Mouse (Mus musculus): ENCODE data around the gene Arfgap3. TPM values are rescaled to one million over a fixed set of nuclear protein-coding genes. Genes with fewer than 3 reads are reported as not detected.
"Not testable (repeated sequence)": the region's sequence is repeated elsewhere in the genome, so short reads cannot be mapped to it uniquely, and the experiment has no call there.

Arfgap3 gene
- polyA plus RNA-seq, 2 experiments from 2014 or later = 11.3 to 13.7 TPM

DNA sequence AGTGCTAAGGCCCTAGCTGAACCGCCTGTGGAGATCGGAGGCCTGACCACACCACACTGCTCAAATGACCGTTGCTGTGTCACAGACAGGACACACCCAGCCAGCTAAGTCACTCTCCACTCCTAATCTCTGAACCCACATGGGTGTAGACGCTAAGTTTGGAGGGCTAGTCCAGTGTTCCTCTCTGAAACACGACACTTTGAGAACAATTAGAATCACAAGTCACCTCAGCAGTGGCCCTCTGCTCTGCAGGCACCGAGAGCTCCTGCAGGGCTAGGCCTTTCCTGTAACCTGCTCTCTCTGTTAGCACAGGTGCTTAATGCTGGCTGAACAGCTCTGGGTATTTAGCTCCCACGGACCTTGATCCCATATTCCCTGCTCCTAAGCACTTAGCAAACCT is 5.9 kb downstream of the Arfgap3 start:
- no peak for ATAC-seq

DNA sequence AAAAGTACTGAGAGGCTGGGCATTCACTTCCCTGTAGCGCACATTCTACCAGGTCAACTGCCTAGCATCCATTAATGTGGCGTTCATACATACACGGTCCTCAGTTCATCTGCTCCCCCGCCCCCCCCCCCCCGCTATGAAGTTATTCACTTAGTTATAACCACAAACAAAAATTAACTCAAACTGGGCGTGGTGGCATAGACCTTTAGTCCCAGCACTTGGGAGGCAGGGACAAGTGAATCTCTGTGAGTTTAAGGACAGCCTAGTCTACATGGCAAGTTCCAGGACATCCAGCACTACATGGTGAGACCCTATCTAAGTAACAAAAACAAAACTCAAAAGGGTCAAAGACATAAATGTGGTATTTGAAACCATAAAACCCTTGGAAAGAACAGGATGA is 11.1 kb downstream of the Arfgap3 start:
- no peak for ATAC-seq

DNA sequence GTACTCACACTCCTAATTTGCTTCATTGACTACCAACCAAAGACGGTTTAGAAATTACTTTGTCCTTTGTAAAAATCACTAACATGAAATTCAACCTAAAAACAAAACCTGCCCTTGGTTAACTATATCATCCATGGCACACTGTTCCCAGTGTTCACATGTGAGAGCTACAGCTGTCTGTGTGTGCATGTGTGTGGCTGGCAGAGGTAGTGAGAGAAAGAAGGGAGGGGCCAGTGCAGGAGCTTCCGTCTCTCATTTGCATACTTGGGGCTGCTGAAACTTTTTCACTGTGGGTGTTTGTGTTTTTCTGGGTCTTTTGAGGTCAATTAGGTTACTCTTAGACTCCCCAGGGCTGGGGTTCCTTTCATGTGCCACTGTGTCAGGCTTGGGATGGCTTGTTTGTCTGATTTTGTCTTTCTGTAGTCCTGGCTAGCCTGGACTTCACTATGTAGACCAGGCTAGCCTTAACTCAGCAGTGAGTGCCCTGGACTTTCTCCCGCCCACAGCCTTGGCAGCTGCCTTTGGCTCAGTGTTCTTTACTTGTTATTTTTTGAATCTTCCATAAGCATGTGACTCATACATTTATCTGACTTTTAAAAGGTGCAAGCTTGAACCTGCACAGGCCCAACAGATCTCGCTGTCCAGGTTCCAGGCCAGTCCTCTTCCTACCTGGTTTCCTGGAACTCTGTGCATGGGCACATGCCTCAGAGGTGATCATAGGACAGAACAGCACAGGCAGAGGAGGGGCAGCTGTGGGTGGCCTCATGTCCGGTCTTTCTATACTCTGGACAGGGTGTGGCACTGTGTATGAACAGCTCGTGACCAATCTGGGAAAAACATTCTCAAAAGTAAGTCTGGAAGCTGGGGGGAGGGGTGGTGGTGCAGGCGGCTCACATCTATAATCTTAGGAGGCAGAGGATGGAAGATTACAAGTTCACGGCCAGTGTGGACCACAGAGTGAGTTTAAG is 11.9 kb downstream of the Arfgap3 start:
- no peak for ATAC-seq

DNA sequence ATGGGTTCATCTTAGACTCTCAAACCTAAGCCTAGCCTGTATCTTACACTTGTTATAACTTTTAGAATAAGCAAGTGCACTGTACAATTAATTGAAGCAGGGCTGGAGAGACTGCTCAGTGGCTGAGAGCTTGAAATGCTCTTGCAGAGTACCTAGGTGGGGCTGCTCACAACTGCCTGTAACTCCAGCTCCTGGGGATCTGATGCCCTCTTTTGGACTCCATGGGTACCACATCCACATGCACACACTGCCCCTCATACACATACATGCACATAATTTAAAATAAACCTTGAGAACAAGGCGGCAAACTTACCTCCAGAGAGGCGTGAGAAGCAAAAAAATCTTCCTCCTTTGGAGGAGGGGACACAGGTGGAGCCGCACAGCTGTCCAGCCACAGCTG is 17.7 kb downstream of the Arfgap3 start:
- no peak for ATAC-seq

DNA sequence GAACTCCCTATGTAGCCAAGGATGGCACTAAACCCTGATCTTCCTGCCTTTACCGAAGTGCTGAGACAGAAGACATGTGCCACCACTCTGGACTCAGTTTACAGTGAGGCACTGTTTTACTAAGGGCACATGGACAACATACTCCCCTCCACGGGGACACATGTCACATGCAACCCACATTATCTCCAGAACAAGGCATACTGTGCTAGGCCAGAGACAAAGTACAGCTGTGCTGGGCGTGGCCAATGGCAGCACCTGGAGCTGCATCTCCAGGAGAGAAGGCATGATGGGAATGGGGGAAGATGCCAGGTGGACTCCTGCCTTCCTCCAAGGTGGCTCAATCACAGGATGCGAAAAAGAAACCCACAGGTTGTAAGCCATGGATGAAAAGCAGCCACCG is 21.1 kb downstream of the Arfgap3 start:
- ATAC-seq = no peak

DNA sequence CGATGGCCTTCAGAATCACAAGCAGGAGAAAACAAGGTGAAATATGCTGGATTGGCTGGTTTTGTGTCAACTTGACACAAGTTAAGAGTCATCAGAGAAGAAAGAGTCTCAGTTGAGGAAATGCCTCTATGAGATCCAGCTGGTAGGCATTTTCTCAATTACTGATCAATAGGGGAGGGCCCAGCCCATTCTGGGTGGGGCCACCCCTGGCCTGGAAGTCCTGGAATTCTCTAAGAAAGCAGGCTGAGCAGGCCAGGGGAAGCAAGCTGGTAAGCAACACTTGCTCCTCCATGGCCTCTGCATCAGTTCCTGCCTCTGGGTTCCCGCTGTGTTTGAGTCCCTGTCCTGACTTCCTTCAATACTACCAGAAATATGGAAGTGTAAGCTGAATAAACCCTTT is 27.0 kb downstream of the Arfgap3 start:
- ATAC-seq = no peak

DNA sequence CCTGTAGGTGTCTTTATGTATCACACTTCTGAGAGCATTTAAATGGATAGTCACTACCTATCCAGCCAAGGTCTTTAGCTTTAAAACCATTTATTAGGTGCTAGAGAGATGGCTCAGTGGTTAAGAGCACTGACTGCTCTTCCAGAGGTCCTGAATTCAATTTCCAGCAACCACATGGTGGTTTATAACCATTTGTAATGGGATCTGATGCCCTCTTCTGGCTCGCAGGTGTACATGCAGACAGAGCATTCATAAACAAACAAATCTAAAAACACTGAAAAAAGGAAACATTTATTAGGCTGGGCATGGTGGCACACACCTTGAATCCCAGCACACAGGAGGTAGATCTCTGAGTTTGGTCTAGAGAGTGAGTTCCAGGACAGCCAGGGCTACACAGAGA is 35.1 kb downstream of the Arfgap3 start:
- ATAC-seq = no peak

DNA sequence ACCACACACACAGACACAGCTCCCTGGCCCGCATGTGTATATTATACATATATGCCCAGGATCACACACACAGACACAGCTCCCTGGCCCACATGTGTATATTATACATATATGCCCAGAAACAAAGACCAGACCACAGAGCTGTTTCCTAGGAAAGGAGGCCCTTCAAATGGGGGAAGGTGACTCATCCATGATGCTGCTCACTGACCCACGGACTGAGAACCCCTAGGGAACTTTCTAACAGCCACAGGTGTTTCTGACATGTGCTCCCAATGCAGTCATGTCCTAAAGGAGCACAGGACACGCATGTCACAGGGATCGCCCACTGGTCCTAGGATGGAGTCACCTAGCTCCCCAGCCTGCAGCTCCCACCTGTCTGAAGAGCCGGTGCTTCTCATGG is 40.2 kb downstream of the Arfgap3 start:
- no peak for ATAC-seq

DNA sequence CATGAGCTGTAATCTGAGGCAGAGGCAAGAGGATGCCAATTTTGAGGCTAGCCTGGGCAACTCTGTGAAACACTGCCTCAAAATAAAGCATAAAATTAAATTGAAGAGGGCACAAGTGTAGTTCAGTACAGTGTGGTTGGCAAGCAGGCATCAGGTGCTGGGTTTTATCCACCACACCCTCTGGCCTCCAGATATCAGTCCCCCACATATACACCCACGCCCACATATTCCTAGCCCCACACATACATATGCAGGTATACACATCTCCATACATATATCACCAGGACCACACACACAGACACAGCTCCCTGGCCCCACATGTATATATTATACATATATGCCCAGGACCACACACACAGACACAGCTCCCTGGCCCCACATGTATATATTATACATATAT is 41.3 kb downstream of the Arfgap3 start:
- ATAC-seq = not testable (repeated sequence)

DNA sequence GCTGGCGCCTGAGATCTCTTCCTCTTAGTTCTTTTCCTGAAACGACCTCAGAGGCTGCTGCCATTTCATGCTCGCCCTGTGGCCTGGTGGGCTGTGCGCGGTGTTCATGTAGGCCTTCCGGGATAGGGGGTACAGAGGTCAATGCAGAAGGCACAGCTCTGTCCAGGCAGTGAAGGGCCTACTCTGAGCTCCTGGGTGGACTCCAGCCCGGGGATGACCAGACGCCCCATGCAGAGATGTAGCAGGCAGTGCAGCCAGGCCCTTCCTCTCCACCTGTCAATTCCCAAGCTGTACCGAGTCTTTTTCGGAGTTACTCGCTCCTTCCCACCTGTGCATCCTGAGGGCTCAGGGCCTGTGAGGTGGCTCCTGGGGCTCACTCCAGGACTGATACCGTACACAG is 43.9 kb downstream of the Arfgap3 start:
- ATAC-seq = no peak

DNA sequence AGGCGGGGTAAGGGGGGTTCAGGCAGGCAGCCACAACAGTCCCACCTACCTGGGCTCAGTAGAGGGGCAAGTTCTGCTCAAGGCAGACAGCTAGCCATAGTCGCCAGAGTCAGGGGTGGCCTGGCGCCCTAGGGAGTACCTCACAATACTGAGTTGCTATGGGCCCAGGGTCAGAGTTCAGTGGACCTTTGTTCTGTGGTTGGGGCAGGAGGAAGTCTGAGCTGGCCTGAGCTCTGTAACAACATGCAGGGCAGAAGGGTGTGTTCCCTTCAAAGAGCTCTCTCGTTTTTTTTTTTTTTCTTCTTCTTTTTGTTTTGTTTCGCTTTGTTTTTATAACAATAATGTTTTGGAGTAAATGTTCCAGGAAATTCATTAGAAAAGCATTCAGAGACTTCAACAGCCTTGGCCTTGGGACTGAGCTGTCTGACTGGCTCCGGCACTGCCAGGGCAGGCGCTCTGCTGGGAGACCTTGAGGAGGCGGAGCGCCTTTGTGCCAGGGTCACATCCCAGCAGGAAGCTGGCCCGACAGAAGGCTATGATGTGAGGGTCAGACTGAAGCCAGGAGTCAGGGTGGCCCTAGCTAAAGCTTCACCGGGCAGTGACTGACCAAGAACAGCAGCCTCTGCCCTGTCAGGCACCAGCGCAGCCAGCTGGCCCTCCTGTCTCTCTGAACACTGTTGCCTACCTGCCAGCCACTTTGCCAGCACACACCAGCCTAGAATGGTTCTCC is 44.7 kb downstream of the Arfgap3 start:
- no peak for ATAC-seq

DNA sequence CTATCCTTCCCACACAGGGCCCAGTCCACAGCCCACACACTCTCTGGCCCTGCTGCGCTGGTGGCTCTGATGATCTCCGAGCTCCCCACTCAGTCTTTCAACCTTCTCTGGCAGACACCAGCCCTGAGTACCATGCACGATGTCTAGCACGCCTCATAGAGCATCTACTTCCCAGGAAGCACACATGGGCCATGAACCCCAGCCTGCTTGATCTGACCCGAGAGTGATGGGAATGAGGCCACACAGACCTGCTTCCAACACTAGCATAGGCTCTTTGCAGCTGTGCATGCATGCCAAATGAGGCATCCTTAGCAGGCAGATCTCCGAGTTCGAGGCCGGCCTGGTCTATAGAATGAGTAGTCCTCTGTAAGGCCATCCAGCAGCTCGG is 45.2 kb downstream of the Arfgap3 start:
- ATAC-seq = no peak

DNA sequence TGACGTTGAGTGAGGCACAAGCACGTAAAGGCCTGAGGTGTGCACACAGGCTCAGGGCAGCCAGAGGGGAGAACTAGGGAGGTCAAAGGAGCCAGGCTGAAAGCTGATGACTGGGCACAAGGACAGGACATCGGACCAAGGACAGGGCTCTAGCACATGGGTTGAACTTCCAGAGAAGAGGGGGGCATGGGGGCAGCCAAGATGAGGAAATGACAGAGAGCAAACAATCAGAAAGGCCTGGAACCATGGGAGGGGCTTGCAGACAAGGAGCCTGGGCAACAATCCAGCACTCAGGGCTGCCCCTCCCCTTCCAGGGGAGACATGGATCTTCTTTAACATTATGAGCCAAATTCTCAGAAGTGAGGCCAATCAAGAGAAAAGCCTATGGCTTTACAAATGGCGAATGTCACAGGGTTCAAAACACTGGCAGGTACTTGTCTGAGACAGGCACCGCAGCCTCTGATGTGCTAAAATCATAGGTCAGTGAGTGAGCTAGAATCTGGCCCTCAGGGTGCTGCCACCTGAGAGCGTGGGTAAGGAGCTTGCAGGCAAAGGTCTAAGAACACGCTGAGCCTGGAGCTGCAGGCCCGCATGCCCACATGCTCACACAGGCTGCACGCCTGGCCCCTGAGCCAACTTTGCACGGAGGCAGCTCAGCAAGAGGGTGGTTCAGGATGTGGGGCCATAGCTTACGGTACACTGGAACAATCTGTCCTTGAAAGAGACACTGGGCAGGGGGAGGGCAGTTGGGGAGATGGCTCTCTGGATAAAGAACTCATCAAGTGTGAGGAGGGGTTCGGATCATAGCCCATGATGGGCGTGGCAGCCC is 46.2 kb downstream of the Arfgap3 start:
- no peak for ATAC-seq

DNA sequence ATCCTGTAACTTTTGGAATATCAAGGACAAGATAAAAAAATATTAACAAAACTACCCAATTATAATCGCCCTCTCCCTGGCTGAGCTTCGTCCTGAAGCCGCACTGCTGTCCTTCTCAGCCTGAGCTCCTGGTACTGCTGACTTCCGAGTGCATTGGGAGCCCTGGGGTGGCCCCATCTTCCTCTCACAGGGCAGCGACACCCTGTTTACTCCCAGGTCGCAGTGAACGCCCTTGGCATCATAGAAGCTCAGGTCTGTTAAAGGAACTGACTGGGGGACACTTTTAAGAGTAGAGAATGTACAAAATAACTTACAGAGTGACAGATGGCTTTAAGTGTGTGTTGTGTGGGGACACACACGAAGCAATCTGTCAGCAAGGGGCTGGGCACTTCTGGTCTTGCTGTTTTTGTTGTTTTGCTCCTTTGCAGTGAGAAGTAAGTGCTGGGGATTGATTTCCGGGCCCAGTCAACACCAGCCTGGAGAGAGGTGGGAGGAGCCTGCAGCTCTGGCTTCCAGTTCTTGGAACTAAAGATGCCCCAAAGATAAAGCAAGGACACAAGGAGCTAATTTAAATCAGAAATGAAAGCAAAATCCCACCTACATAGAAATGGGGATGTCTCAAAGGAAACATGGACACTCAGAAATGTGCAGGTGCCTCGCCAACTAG is 50.0 kb downstream of the Arfgap3 start:
- ATAC-seq = no peak

DNA sequence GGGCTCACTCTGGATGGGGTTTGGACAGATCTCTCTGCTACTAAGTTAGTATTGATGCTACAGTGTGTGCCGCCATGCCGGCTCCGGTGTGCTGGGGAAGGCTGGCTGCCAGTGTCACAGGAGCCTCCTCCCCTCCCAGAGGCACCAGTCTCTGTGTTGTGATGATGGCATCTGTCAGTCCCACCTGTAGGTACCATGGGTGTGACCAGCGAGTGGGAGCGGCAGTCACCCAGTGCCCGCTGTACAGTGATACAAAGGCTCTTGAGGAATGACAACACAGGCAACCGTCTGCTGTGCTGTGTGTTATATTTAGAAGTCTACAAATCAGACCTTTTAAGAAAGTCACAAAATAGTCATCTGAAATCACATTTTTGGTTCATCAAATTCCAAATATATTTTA is 50.6 kb downstream of the Arfgap3 start:
- no peak for ATAC-seq

DNA sequence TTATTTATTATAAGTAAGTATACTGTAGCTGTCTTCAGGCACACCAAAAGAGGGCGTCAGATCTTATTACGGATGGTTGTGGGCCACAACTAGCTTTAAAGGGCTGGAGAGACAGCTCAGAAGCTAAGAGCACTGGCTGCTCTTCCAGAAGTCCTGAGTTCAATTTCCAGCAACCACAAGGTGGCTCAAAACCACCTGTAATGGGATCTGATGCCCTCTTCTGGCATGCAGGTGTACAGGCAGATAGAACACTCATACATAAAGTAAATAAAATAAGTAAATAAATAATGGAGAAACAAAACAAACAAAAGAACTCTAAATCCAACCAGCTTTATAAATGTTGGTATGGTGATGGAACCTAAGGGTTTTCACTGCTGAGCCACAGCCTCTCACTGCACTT is 51.2 kb downstream of the Arfgap3 start:
- no peak for ATAC-seq

DNA sequence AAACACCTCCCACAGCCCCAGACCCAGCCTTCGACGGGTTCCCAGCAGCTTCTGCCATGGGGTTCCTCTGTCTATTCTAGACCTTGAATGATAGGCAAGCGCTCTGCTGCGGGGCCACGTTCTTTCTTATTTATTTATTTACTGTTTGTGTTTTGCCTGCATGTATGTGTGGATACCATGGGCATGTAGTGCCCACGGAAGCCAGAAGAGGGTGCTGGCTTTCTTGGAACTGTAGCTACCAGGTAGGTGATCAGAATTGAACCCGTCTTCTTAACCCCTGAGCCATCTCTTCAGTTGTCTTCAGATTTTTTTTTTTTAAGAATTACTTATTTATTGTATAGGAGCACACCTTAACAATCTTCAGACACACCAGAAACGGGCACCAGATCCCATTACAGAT is 51.7 kb downstream of the Arfgap3 start:
- ATAC-seq = no peak

DNA sequence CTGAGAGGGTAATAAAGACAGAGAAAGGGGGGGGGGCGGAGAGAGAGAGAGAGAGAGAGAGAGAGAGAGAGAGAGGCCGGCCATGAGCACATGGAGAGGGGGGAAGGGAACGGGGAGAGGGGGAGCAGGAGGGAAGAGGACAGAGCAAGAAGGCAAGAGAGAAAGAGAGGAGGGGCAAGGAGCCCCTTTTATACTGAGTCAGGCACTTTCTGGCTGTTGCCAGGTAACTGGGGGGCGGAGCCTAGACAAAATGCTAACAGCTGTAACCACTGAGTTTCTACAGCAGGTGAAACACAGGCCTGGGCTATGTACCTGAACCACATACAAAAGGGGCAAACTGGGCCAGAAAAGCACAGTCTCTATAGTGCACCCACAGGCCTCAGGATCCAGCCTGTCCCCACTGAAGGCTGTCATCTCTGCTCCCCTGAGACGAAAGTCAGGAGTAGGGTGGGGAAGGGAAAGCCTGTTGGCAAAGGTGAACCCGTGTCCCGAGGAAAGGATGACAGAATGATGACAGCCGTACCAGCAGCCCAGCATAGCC is 53.2 kb downstream of the Arfgap3 start:
- no peak for ATAC-seq

DNA sequence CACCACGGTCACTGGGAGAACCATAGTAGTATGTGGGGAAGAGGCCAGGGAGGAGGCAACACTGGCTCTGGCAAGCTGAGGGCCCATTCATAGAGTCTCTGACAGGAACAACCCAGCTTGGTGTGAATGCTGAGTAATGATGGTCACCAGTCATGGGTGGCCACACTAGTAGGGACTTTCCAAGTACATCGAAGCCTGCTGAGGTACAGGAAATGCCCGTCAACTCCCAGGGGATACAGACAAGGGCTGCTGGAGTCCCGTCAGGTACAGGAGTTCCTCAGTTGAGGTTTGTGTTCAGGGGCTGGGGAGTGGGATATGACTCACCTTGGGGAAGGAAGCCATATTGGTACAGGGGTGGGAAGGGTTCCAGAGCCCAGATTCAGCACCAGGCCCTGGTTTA is 54.0 kb downstream of the Arfgap3 start:
- ATAC-seq = no peak

DNA sequence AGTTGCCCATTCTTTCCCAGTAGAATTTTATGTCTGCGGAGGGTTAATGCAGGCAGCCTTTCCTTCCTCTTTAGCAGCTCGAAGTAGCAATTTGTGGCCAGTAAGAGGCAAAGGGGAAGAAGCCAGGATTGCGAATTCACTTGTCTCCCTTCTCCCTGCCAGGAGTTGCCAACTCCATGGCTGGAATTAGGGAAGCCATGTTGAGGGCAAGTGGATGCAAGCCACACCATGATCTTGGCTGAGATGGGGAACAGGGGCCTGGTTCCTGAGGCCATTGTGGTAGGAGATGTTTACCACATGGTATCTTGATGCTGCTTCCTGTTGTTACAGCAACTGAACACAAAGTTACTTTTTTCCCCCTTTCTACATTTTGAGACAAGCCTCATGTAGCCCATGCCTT is 55.1 kb downstream of the Arfgap3 start:
- ATAC-seq = no peak

DNA sequence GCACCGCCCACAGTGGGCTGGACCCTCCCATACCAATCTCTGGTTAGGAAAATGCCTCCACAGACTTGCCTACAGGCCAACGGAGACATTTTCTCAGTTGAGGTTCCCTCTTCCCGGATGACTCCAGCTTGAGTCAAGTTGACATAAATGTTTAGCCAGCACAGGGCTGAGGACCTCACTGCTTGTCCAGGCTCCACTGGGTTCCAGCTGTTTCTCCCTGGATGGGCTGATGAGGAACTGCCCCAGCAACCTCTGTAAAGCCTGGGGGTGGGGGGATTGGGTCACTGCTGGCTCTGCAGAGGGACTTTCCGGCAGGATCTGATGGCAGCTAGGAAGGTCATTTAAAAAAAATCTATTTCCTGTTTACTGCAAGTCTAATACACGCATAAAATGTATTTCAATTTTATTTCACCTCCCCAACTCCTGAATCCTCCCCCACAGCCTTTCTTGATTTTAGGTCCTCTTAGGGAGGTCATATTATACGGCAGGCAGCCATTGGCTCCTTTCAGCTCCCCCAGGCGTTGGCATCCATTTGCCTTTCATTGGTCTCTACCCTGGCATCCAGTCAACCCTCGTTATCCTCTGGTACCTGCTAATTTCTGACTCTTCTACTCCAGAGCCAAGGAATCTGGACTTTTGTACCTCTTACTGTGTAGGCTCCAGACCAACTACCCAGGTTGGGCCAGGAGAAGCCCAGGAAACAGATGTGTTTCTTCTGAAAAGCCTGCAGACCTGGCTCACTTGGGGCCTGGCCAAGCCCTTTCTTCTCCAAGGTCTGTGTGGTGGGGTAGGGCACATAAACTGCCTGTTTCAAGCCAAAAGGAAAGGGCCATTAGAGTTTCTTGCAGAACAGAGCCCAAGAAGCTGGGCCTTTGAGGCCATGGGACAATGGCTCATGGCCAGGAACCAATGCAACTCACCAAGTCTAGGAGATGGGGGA is 56.1 kb downstream of the Arfgap3 start:
- no peak for ATAC-seq
